Mouse (Mus musculus): ENCODE measurements at regions not wholly inside any gene's neighbourhood (a gene's known extent, or its start where the extent isn't known, plus 50 kb on each side); places are given as distances from the start of the nearest gene placed in this dataset.
"Not testable (repeated sequence)": the region's sequence is repeated elsewhere in the genome, so short reads cannot be mapped to it uniquely, and the experiment has no call there.

DNA sequence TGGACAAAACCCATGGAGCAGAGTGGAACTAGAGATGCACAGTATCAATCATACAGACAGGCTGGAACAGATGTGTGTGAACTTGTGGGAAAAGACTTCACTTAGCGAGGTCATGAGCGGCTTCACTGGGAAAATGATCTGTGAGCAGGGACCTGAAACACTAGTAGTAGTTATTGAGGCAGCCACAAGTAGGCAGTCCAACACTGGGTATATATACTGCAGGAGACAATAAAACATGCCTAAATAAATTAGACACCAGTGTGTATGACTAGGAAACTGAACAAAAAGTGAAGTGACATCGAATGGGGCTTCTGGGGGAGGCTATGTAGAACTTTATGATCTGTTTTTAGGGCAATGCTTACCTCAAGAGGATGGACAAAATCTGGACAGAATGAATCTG is 852.5 kb downstream of the Tbl1xr1 start:
- Histone ChIP-seq H3K4me1 (ENCODE audit: control insufficient read depth, insufficient read depth, low read length) (no peaks in the 10 kb centered on the region), H3K9me3 (ENCODE audit: control insufficient read depth, low read length) (no peaks in the 10 kb centered on the region), H3K4me3 (ENCODE audit: low read depth, low read length) (no peak overlapping the region), H3K27ac (ENCODE audit: low read depth, low read length) (no peak overlapping the region), H3K9ac (ENCODE audit: low read length) (no peak overlapping the region), H3K27me3 (ENCODE audit: control insufficient read depth, insufficient read depth, low read length) (no peaks in the 10 kb centered on the region), H3K36me3 (ENCODE audit: control insufficient read depth, insufficient read depth, low read length) (no peaks in the 10 kb centered on the region), H3K4me2 (ENCODE audit: low read depth) (no peak overlapping the region)
- DNase-seq (ENCODE audit: low spot score) (no peak), ATAC-seq (ENCODE audit: insufficient read depth, low FRiP score, low TSS enrichment) (no peak)
- WGBS: 87% methylated on average over 3 of the region's 3 CpGs

DNA sequence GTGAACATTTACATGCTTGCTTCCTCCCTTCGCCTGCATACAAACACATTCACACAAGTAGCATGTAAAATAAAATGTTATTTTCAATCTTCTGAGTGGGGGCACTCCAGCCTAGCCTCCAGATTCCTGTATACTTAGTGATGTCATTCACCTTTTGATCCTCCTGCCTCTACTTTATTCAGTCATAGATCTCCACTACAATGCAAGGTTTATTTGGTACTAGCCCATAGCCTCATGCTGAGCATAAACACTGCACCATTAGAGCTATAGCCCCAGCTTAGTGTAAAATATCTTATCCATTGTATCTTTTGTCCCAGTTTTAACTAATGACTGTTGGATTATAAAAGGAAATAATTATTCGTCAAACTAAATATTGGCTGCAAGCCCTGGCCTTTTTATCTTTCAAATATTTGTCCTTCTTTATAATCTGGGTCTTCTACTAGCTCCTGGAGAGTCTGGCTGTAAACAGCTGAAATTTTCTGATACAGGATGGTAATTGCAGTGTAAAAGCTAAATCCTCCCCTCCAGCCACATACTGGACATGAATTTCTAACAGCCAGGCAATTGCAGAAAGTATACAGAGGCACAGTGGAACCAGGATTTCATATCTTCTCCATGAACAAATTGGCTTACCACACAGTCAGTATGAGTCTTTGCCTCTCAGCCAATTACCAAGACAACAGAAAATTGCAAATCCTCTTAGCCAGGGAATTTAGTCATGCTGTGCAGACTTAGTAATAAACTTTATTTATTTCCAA is 853.5 kb downstream of the Tbl1xr1 start:
- Histone ChIP-seq H3K9ac (ENCODE audit: low read length) (no peak overlapping the region), H3K27ac (ENCODE audit: low read depth, low read length) (no peak overlapping the region), H3K9me3 (ENCODE audit: control insufficient read depth, low read length) (no peaks in the 10 kb centered on the region), H3K27me3 (ENCODE audit: control insufficient read depth, insufficient read depth, low read length) (no peaks in the 10 kb centered on the region), H3K36me3 (ENCODE audit: control insufficient read depth, insufficient read depth, low read length) (no peaks in the 10 kb centered on the region), H3K4me1 (ENCODE audit: control insufficient read depth, insufficient read depth, low read length) (no peaks in the 10 kb centered on the region), H3K4me3 (ENCODE audit: low read depth, low read length) (no peak overlapping the region), H3K4me2 (ENCODE audit: low read depth) (no peak overlapping the region)
- no peak for ATAC-seq (ENCODE audit: insufficient read depth, low FRiP score, low TSS enrichment)
- no peak for DNase-seq (ENCODE audit: low spot score)
- WGBS: 88% methylated on average over 2 of the region's 2 CpGs

DNA sequence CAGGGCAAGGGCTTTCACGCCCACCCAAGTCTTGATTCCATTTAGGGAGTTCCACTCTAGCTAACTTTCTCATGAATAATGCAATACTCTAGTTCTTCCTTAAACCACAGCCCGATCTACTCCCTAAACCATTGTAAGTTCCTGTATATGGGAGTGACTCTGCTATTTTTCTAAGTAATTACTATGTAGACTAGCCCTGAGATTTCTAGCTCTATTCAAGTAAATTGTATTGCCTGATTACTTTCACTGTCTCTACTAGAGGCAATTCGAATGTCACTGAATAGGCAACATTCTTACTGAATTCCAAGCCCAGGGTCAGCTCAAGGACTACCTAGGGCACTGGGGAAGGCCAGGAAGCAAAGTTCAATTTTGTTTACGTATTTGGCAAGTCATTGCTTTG is 869.2 kb downstream of the Tbl1xr1 start:
- not testable (repeated sequence) for H3K27me3 ChIP-seq (ENCODE audit: control insufficient read depth, insufficient read depth, low read length); H3K9me3 ChIP-seq (ENCODE audit: control insufficient read depth, low read length); ATAC-seq (ENCODE audit: insufficient read depth, low FRiP score, low TSS enrichment); H3K36me3 ChIP-seq (ENCODE audit: control insufficient read depth, insufficient read depth, low read length); H3K9ac ChIP-seq (ENCODE audit: low read length); H3K4me2 ChIP-seq (ENCODE audit: low read depth); H3K27ac ChIP-seq (ENCODE audit: low read depth, low read length); DNase-seq (ENCODE audit: low spot score); H3K4me3 ChIP-seq (ENCODE audit: low read depth, low read length); H3K4me1 ChIP-seq (ENCODE audit: control insufficient read depth, insufficient read depth, low read length)
- 75% methylated on average over 4 of the region's 4 CpGs for WGBS

DNA sequence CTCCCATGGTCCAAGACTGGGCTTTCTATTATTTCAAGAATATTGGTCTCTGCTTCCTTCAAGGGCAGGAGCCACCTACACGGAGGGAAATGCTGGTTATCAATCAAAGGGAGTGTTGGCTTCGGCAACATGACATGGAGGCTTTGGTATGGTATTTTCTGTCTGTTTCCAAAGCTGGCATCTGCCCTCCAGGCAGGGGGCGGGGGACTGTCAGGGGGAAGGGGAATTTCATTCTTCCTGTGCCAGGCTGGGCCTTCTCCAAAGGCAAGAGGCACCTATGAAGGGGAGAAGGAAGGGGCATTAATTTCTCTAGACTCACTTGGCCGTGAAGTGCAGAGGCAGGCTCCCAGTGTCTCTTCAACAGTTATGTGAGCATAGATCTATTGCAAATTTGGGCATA is 870.7 kb downstream of the Tbl1xr1 start:
- no peaks in the 10 kb centered on the region for H3K4me1 ChIP-seq (ENCODE audit: control insufficient read depth, insufficient read depth, low read length)
- WGBS: 88% methylated on average over 4 of the region's 4 CpGs
- no peak overlapping the region for H3K4me3 ChIP-seq (ENCODE audit: low read depth, low read length)
- no peaks in the 10 kb centered on the region for H3K9me3 ChIP-seq (ENCODE audit: control insufficient read depth, low read length)
- H3K4me2 ChIP-seq (ENCODE audit: low read depth): no peak overlapping the region
- no peak for DNase-seq (ENCODE audit: low spot score)
- H3K9ac ChIP-seq (ENCODE audit: low read length): no peak overlapping the region
- H3K27ac ChIP-seq (ENCODE audit: low read depth, low read length): no peak overlapping the region
- H3K27me3 ChIP-seq (ENCODE audit: control insufficient read depth, insufficient read depth, low read length): no peaks in the 10 kb centered on the region
- no peak for ATAC-seq (ENCODE audit: insufficient read depth, low FRiP score, low TSS enrichment)
- no peaks in the 10 kb centered on the region for H3K36me3 ChIP-seq (ENCODE audit: control insufficient read depth, insufficient read depth, low read length)

DNA sequence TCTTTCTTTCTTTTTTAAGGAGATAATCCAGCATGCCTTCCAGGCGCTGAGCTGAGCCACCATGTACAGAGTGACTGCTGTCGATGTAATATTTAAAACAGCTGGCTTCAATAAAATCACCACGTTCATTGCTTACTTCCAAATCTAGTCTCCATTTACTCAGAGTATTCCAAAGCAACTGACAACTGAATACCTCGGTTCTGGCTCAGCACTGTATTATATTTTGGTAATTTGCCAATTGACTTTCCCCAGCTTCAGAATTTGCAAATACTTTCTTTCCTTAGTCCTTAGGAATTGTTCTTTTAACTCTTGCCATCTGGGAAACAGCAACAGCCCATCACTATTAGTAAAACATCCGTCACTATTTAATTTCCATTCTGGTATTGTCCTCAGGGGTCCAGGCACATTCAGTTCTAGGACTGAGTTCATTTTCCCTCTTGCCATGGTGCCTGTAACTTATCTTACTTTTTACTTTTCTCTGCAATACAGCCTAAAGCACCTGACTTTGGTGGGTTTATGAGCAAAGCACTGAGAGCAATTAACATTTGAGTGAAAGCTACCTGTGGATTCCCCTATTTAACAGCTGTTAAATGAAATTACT is 871.8 kb downstream of the Tbl1xr1 start:
- Histone ChIP-seq H3K9ac (ENCODE audit: low read length) (no peak overlapping the region), H3K27me3 (ENCODE audit: control insufficient read depth, insufficient read depth, low read length) (no peaks in the 10 kb centered on the region), H3K4me3 (ENCODE audit: low read depth, low read length) (no peak overlapping the region), H3K36me3 (ENCODE audit: control insufficient read depth, insufficient read depth, low read length) (no peaks in the 10 kb centered on the region), H3K9me3 (ENCODE audit: control insufficient read depth, low read length) (no peaks in the 10 kb centered on the region), H3K4me1 (ENCODE audit: control insufficient read depth, insufficient read depth, low read length) (no peaks in the 10 kb centered on the region), H3K27ac (ENCODE audit: low read depth, low read length) (no peak overlapping the region), H3K4me2 (ENCODE audit: low read depth) (no peak overlapping the region)
- DNase-seq (ENCODE audit: low spot score) (no peak), ATAC-seq (ENCODE audit: insufficient read depth, low FRiP score, low TSS enrichment) (no peak)
- WGBS: 72% methylated on average over 5 of the region's 5 CpGs

DNA sequence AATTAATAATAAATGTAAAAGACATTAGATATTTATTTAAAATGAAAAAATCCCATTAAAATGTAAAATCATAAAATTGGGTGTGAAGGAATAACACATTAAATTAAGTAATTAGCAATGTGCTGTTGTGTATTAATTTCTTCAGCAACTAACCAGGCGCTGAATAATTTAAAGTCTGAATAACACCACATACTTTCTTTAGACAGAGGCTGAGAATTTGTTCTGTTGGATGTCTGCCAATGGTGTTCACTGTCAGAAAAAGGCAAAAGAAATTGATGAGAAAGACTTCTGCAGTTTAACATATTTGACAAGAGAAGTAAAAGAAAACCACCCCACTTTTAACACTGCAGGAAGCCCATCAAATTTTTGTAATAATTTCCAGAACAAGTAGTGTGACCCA is 881.0 kb downstream of the Tbl1xr1 start:
- H3K4me3 ChIP-seq (ENCODE audit: low read depth, low read length): no peak overlapping the region
- H3K9ac ChIP-seq (ENCODE audit: low read length): no peak overlapping the region
- H3K27me3 ChIP-seq (ENCODE audit: control insufficient read depth, insufficient read depth, low read length): no peaks in the 10 kb centered on the region
- no peaks in the 10 kb centered on the region for H3K4me1 ChIP-seq (ENCODE audit: control insufficient read depth, insufficient read depth, low read length)
- WGBS: 79% methylated on average over 1 of the region's 1 CpGs
- no peak overlapping the region for H3K27ac ChIP-seq (ENCODE audit: low read depth, low read length)
- no peak overlapping the region for H3K4me2 ChIP-seq (ENCODE audit: low read depth)
- no peaks in the 10 kb centered on the region for H3K36me3 ChIP-seq (ENCODE audit: control insufficient read depth, insufficient read depth, low read length)
- no peaks in the 10 kb centered on the region for H3K9me3 ChIP-seq (ENCODE audit: control insufficient read depth, low read length)
- DNase-seq (ENCODE audit: low spot score) (no peak), ATAC-seq (ENCODE audit: insufficient read depth, low FRiP score, low TSS enrichment) (no peak)

DNA sequence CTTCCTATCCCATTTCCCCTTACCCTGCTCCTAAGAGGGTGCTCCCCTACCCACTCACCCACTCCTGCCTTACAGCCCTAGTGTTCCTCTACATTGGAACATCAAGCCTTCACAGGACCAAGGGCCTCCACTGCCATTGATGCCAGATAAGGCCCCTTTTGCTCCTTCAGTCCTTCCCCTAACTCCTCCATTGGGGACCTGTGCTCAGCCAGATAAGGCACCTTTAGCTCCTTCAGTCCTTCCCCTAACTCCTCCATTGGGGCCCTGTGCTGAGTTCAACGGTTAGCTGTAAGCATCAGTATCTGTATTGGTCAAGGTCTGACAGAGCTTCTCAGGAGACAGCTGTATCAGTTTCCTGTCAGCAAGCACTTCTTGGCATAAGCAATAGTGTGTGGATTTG is 896.2 kb downstream of the Tbl1xr1 start:
- 94% methylated on average over 1 of the region's 1 CpGs for WGBS
- no peaks in the 10 kb centered on the region for H3K27me3 ChIP-seq (ENCODE audit: control insufficient read depth, insufficient read depth, low read length)
- DNase-seq (ENCODE audit: low spot score): no peak
- no peak overlapping the region for H3K4me2 ChIP-seq (ENCODE audit: low read depth)
- H3K9me3 ChIP-seq (ENCODE audit: control insufficient read depth, low read length): no peaks in the 10 kb centered on the region
- H3K27ac ChIP-seq (ENCODE audit: low read depth, low read length): no peak overlapping the region
- no peaks in the 10 kb centered on the region for H3K4me1 ChIP-seq (ENCODE audit: control insufficient read depth, insufficient read depth, low read length)
- H3K36me3 ChIP-seq (ENCODE audit: control insufficient read depth, insufficient read depth, low read length): no peaks in the 10 kb centered on the region
- no peak for ATAC-seq (ENCODE audit: insufficient read depth, low FRiP score, low TSS enrichment)
- H3K9ac ChIP-seq (ENCODE audit: low read length): no peak overlapping the region
- H3K4me3 ChIP-seq (ENCODE audit: low read depth, low read length): no peak overlapping the region

DNA sequence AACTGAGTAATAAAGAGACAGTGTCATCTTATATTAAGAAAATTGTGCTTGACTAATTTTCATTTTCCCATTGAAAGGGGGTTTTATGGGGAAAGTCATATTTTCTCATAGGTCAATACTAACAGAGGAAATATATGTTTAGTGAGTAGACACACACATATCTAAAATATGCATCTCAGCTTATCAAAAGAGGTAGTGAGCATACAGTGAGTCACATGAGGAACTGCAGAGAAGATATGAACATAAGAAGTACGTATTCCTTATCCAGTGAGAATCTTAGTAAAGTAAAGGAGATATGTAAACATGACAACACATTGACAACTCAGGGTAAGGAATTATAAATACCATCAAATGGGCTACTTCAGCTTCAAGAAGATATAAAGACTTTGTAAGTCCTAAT is 900.3 kb downstream of the Tbl1xr1 start:
- H3K4me2 ChIP-seq (ENCODE audit: low read depth): no peak overlapping the region
- ATAC-seq (ENCODE audit: insufficient read depth, low FRiP score, low TSS enrichment) (no peak), DNase-seq (ENCODE audit: low spot score) (no peak)
- no peaks in the 10 kb centered on the region for H3K9me3 ChIP-seq (ENCODE audit: control insufficient read depth, low read length)
- no peak overlapping the region for H3K4me3 ChIP-seq (ENCODE audit: low read depth, low read length)
- WGBS: 95% methylated on average over 1 of the region's 1 CpGs
- no peaks in the 10 kb centered on the region for H3K36me3 ChIP-seq (ENCODE audit: control insufficient read depth, insufficient read depth, low read length)
- H3K9ac ChIP-seq (ENCODE audit: low read length): no peak overlapping the region
- no peaks in the 10 kb centered on the region for H3K4me1 ChIP-seq (ENCODE audit: control insufficient read depth, insufficient read depth, low read length)
- H3K27ac ChIP-seq (ENCODE audit: low read depth, low read length): no peak overlapping the region
- H3K27me3 ChIP-seq (ENCODE audit: control insufficient read depth, insufficient read depth, low read length): no peaks in the 10 kb centered on the region

Data from neural tube, embryonic 11.5 days (tissue).